Mouse (Mus musculus) brain, adult 2 months (tissue): Measurements from ENCODE around the gene Il4.
"Not testable (repeated sequence)": the region's sequence is repeated elsewhere in the genome, so short reads cannot be mapped to it uniquely, and the experiment has no call there.

Experiments used
- DNase-seq: peaks from one replicate; pipeline ENCODE4 v3.0.0; 2011; ENCODE audit warnings: low read depth, low spot score

The Il4 gene

GRCm38 (mm10) chr11:53566646-53567045 lies 51.8 kb downstream of the Il4 start:
- no peak for DNase-seq

- no peak for DNase-seq
Measured at GRCm38 (mm10) chr11:53561986-53562385, 56.5 kb downstream of the Il4 start.

DNA sequence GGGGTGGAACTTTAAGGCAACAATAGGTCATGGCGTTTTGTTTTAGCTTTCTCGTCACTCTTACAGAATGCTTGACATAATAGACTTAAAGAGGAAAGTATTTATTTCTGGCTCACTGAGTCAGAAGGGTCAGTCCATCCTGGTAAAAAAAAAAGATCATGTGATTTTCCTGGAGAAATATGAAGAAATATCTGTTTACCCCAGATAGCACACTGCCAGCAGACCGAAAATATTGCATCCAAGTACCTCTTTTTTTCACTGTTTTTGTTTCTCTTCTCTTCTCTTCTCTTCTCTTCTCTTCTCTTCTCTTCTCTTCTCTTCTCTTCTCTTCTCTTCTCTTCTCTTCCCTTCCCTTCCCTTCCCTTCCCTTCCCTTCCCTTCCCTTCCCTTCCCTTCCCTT lies 58.5 kb downstream of the Il4 start:
- DNase-seq = not testable (repeated sequence)

DNA sequence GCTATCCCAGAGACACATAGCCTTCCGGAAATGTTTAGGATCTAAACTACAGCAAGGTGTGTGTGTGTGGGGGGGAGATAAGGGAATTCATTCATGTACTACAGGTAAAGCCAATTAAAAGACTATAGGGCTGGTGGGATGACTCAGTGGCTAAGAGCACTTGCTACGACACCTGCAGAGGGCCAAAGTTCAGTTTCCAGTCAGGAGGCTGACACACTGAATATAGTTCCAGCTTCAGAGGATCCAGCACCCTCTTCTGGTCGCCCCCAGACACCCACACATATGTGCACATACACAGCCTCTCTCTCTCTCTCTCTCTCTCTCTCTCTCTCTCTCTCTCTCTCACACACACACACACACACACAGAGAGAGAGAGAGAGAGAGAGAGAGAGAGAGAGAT lies 60.5 kb downstream of the Il4 start:
- not testable (repeated sequence) for DNase-seq

DNA sequence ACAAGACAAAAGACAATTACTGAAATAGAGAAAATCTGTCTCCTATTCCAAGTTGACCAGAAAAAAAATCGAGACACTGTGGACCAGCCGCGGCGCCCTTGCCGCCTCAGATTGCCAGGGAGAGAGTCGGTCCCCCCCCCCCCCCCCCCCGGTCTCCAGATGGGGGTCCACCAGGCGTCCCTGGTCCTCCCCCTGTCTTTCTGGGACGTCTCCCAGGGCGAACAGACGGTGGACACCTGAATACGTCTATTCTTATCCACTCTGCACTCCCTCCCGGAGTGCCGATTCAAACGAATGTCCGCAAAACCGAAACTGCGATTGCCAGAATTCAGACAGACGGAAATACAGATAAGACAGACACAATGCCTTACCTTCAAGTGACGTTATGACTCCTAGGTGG lies 61.9 kb downstream of the Il4 start:
- peak; percentile 52 for DNase-seq
